Mouse (Mus musculus) stomach, embryonic 16.5 days (tissue): ENCODE results near the gene Taar8b. TPM values are rescaled to one million over a fixed set of nuclear protein-coding genes. Genes with fewer than 3 reads are reported as not detected.
A peak's percentile ranks its signal among the peaks of the same experiment; 100 is the strongest.
"Not testable (repeated sequence)": the region's sequence is repeated elsewhere in the genome, so short reads cannot be mapped to it uniquely, and the experiment has no call there.

Experiments
- ATAC-seq: fragments of 200-750 bp; cut with Nextera tagmentation; 2 replicates; pipeline ENCODE4 v1.8.0; 2017; ENCODE audit warnings: moderate number of reproducible peaks, moderate TSS enrichment; ENCODE audit not compliant: insufficient read depth, low FRiP score
- H3K27ac ChIP-seq: fragments of 300-500 bp; sonication (generic); 2 replicates; pipeline ENCODE4 v1.5.1; 2014; ENCODE audit warnings: low read length
- H3K27me3 ChIP-seq: fragments of 300-500 bp; sonication (generic); 2 replicates; pipeline ENCODE4 v1.6.1; 2014; ENCODE audit warnings: low read length, control low read depth, mixed read lengths; ENCODE audit not compliant: control insufficient read depth, insufficient read depth
- H3K36me3 ChIP-seq: fragments of 300-500 bp; sonication (generic); 2 replicates; pipeline ENCODE4 v1.6.1; 2014; ENCODE audit warnings: low read length; ENCODE audit not compliant: control insufficient read depth, insufficient read depth
- H3K4me1 ChIP-seq: fragments of 300-500 bp; sonication (generic); 2 replicates; pipeline ENCODE4 v1.6.1; 2014; ENCODE audit warnings: low read length, control low read depth, mixed read lengths; ENCODE audit not compliant: control insufficient read depth, insufficient read depth
- H3K4me2 ChIP-seq: fragments of 300-500 bp; sonication (generic); 2 replicates; pipeline ENCODE4 v1.6.1; 2014; ENCODE audit warnings: low read depth, low read length, mixed read lengths
- H3K4me3 ChIP-seq: fragments of 300-500 bp; sonication (generic); replicated peaks from 2 replicates; pipeline ENCODE4 v1.5.1; 2014; ENCODE audit warnings: mild to moderate bottlenecking, low read length
- H3K9ac ChIP-seq: fragments of 300-500 bp; sonication (generic); 2 replicates; pipeline ENCODE4 v1.6.1; 2014; ENCODE audit warnings: low read length
- H3K9me3 ChIP-seq: fragments of 300-500 bp; sonication (generic); replicated peaks from 2 replicates; pipeline ENCODE4 v1.6.1; 2016; ENCODE audit warnings: low read length, control low read depth; ENCODE audit not compliant: control insufficient read depth
- WGBS: fragments of 180-500 bp; shearing (Covaris S2); extraction: QIAGEN DNeasy Blood & Tissue Kit; methylation state at CpG from one replicate; pipeline ENCODE4 v1.1.7; 2014; 5-methylcytosine and 5-hydroxymethylcytosine counted together
- polyA plus RNA-seq: library from polyadenylated mRNA; unstranded; fragments of >200 nt; fragmentation: Nextera tagmentation; extraction: Ambion mirVana; gene quantifications from 2 replicates; pipeline ENCODE4 v1.2.1, GENCODE M21; 2015

Taar8b gene
- polyA plus RNA-seq, 1 experiment from 2014 or later: not detected

DNA sequence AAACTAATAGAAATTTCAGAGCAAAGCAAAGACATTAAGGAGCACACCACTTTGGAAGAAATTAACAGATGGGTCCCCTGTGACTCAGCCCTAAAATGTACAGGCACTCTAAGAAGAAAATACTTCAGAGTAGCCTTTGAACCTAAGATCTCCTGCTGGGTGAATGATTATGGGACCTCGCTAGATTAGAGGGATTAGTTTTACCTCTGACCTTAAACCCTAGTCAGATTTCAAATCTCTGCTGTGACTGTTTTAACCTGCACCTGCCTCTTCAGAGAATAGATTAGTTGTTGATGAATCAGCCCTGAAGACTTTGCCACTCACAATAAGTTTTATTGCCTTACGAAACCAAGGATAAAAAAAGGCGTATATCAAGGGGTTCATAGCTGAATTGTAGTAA, 16.1 kb upstream of the Taar8b start:
- no peaks in the 10 kb centered on the region for H3K4me1 ChIP-seq
- H3K36me3 ChIP-seq: no peaks in the 10 kb centered on the region
- 62% methylated on average over 3 of the region's 3 CpGs for WGBS
- H3K9me3 ChIP-seq: no peaks in the 10 kb centered on the region
- H3K4me3 ChIP-seq: no peak overlapping the region
- H3K27me3 ChIP-seq: no peaks in the 10 kb centered on the region
- no peak overlapping the region for H3K27ac ChIP-seq
- H3K4me2 ChIP-seq: no peak overlapping the region
- no peak for ATAC-seq
- H3K9ac ChIP-seq: no peak overlapping the region

DNA sequence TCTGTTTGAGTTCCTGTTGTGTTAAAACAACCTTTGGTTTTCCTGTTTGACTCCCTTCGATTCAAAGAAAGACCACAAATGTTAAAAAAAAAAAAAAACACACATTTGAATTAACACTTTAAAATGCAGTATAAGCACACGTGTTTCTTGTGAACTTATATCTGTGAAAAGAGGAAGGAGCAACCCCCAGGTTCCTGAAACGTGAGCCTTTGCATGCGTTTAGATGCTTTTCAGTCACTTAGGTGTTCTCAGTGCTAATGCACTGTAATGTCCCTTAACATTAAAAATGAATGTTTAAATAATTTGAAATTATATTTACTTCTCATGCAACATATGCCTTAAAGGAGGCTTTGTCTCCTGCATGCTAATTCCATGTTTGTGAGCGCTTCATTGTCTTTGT, 15.7 kb upstream of the Taar8b start:
- Histone ChIP-seq H3K4me3 (no peak overlapping the region), H3K27ac (no peak overlapping the region), H3K9ac (no peak overlapping the region), H3K27me3 (no peaks in the 10 kb centered on the region), H3K9me3 (no peaks in the 10 kb centered on the region), H3K4me1 (no peaks in the 10 kb centered on the region), H3K36me3 (no peaks in the 10 kb centered on the region), H3K4me2 (no peak overlapping the region)
- no peak for ATAC-seq
- 57% methylated on average over 5 of the region's 5 CpGs for WGBS

DNA sequence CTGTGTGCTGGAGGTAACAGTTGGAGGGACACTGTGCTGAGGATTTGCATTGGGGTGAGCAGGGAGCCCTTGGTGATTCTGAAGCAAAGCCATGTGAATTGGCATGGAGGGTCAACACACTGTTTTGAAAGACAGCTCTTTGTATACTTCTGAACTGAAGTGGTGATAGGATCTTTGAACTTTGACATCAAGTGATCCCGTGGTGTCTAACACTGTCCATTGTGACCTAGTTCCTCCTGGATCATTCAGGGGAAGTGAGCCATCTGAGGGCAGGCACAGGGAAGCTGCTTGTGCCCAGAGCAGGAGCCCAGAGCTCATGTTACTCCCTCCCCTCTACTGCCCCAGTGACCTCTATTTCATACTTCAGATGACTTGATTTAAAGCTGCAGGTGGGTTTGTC, 11.2 kb upstream of the Taar8b start:
- WGBS: 22% methylated on average over 1 of the region's 1 CpGs
- not testable (repeated sequence) for ATAC-seq, H3K27me3 ChIP-seq, H3K4me1 ChIP-seq, H3K27ac ChIP-seq, H3K4me3 ChIP-seq, H3K4me2 ChIP-seq, H3K9ac ChIP-seq, H3K36me3 ChIP-seq, H3K9me3 ChIP-seq

DNA sequence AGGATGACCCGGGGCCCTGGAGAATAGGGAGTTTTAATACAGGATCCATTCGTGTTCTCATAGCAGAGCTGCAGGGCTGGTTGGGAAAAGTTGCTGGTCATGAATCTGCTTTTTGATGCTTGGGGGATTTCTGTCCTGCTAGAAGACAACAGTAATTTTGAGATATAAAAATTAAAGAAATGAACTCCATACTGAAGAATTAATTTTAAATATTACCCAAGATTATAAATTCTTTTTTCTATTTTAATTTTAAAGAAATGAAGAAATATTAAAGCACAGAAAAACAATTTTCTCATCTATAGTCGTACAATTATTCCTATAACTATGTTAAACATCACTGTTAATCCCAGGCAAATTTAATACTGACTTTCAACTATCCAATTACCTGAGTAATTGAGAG, 9.7 kb upstream of the Taar8b start, which contains the start of gene Taar8c:
Taar8c (minus strand) TSS at position 101 of the 400 bp plus-strand sequence.
- not testable (repeated sequence) for H3K27me3 ChIP-seq, H3K4me1 ChIP-seq, H3K27ac ChIP-seq, H3K4me3 ChIP-seq, H3K36me3 ChIP-seq, H3K9me3 ChIP-seq, H3K9ac ChIP-seq, H3K4me2 ChIP-seq, ATAC-seq
- 79% methylated on average over 1 of the region's 3 CpGs for WGBS

DNA sequence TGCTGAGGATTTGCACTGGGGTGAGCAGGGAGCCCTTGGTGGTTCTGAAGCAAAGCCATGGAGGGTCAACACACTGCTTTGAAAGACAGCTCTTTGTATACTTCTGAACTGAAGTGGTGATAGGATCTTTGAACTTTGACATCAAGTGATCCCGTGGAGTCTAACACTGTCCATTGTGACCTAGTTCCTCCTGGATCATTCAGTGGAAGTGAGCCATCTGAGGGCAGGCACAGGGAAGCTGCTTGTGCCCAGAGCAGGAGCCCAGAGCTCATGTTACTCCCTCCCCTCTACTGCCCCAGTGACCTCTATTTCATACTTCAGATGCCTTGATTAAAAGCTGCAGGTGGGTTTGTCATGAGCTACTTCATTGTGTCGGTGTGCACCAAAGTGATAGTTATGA, 4.9 kb upstream of the Taar8b start:
- not testable (repeated sequence) for H3K4me2 ChIP-seq, ATAC-seq, H3K9me3 ChIP-seq, H3K4me1 ChIP-seq, H3K4me3 ChIP-seq, H3K27ac ChIP-seq, H3K36me3 ChIP-seq, H3K27me3 ChIP-seq, H3K9ac ChIP-seq
- 25% methylated on average over 2 of the region's 2 CpGs for WGBS

DNA sequence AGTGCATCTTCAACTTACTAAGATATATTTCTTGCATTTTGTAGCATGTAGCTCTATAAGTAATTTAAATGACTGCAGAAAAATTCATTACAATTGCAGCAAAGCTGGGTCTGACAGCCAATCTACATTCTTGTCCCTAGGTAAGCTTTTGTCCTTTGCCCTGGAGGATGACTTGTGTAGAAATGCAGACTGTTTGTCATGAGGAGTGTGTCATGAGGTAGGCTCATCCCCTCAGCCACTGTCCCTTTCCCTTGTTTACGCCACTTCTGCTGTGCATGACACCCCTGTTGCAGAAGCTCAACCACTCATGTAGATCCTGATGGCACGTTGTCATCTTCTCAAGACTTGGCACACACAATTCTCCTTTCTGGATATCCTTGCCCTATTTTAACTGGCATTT, 4.9 kb downstream of the Taar8b start:
- H3K9me3 ChIP-seq: no peaks in the 10 kb centered on the region
- H3K9ac ChIP-seq: no peak overlapping the region
- no peak overlapping the region for H3K27ac ChIP-seq
- H3K4me1 ChIP-seq: no peaks in the 10 kb centered on the region
- no peaks in the 10 kb centered on the region for H3K36me3 ChIP-seq
- no peak overlapping the region for H3K4me3 ChIP-seq
- no peak for ATAC-seq
- 83% methylated on average over 2 of the region's 2 CpGs for WGBS
- H3K27me3 ChIP-seq: no peaks in the 10 kb centered on the region
- no peak overlapping the region for H3K4me2 ChIP-seq

DNA sequence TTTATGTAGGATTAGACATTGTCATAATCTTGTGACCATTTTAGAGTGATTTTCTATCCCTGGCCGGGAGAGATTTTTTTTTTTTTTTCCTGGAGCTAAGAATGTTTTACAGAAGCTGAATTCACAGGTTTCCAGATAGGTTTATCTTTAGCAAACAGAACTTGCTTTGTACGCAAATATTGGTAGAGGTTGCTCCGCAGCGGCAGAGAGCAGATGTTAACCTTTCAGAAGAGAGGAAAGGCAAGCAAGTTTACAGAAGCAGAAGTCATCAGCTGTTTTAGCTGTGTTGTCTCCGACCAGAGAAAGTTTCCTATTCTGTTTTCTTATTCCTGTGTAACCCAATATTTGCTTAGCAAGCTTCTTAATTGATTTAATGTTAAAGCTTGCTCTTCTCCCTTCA, 5.5 kb downstream of the Taar8b start:
- Histone ChIP-seq H3K9me3 (no peaks in the 10 kb centered on the region), H3K27ac (peak overlapping the region; percentile 27; the same call in 1 of the 2 replicates), H3K9ac (no peak overlapping the region), H3K4me3 (no peak overlapping the region), H3K4me2 (no peak overlapping the region), H3K36me3 (no peaks in the 10 kb centered on the region), H3K27me3 (no peaks in the 10 kb centered on the region), H3K4me1 (no peaks in the 10 kb centered on the region)
- peak; percentile 76; the same call in 1 of the 2 replicates for ATAC-seq
- WGBS: 55% methylated on average over 5 of the region's 5 CpGs

DNA sequence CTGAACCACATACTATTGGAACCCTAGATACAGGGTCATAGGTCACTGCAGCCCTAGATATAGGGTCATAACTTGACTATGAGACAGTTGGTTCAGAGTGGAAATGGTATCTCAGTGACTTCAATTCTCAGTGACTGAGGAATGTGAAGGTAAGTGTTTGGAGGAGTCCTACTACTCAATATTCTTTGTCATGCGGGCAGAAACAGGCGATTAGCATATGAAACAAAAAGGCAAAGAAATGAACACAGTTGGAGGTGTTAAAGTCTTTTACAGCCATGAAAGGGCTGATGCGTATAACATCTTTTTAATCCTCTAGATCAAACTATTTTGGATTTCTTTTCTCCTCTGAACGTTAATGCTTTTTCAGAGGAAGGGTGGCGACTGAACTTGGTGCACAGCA, 6.2 kb downstream of the Taar8b start:
- H3K4me2 ChIP-seq: no peak overlapping the region
- H3K27me3 ChIP-seq: no peaks in the 10 kb centered on the region
- no peak overlapping the region; the same call in 1 of the 2 replicates for H3K27ac ChIP-seq
- ATAC-seq: no peak
- H3K9me3 ChIP-seq: no peaks in the 10 kb centered on the region
- WGBS: 75% methylated on average over 5 of the region's 5 CpGs
- H3K9ac ChIP-seq: no peak overlapping the region
- H3K4me1 ChIP-seq: no peaks in the 10 kb centered on the region
- no peak overlapping the region for H3K4me3 ChIP-seq
- H3K36me3 ChIP-seq: no peaks in the 10 kb centered on the region

DNA sequence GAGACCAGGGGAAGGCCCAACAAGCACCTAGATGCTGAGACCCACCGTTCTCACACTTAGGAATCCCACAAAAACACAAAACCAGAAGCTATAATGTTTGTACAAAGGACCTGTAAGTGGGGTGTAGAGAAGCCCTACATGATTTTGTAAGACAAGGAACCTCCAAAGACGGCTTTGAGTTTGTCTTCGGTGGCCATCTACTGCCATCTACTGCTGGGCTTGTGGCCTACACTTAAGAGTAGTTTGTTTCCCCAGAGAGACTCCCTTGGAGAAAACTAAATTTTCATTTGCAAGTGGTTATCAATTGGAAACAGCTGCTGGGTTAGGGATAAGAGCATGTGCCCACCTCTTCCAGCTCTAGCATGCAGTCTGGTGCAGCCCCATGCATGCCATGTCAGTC, 11.9 kb downstream of the Taar8b start:
- H3K9me3 ChIP-seq: no peaks in the 10 kb centered on the region
- no peak overlapping the region for H3K27ac ChIP-seq
- H3K27me3 ChIP-seq: no peaks in the 10 kb centered on the region
- H3K4me2 ChIP-seq: no peak overlapping the region
- H3K36me3 ChIP-seq: no peaks in the 10 kb centered on the region
- H3K4me3 ChIP-seq: no peak overlapping the region
- no peak for ATAC-seq
- H3K4me1 ChIP-seq: no peaks in the 10 kb centered on the region
- WGBS: 32% methylated on average over 3 of the region's 3 CpGs
- H3K9ac ChIP-seq: no peak overlapping the region

DNA sequence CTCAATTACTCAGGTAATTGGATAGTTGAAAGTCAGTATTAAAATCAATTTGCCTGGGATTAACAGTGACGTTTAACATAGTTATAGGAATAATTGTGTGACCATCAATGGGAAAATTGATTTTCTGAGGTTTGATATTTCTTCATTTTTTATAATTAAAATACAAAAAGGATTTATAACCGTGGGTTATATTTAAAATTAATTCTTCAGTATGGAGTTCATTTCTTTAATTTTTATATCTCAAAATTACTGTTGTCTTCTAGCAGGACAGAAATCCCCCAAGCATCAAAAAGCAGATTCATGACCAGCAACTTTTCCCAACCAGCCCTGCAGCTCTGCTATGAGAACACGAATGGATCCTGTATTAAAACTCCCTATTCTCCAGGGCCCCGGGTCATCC, 15.9 kb downstream of the Taar8b start, which contains the start of gene Taar8a:
Taar8a (plus strand) TSS at position 301 of the 400 bp plus-strand sequence.
- H3K4me2 ChIP-seq, H3K4me1 ChIP-seq, H3K9me3 ChIP-seq, H3K36me3 ChIP-seq, H3K4me3 ChIP-seq, H3K9ac ChIP-seq, ATAC-seq, H3K27ac ChIP-seq, H3K27me3 ChIP-seq: not testable (repeated sequence)
- 83% methylated on average over 2 of the region's 4 CpGs for WGBS
